Mouse (Mus musculus): Measurements from ENCODE around the gene Avpr2.

DNA sequence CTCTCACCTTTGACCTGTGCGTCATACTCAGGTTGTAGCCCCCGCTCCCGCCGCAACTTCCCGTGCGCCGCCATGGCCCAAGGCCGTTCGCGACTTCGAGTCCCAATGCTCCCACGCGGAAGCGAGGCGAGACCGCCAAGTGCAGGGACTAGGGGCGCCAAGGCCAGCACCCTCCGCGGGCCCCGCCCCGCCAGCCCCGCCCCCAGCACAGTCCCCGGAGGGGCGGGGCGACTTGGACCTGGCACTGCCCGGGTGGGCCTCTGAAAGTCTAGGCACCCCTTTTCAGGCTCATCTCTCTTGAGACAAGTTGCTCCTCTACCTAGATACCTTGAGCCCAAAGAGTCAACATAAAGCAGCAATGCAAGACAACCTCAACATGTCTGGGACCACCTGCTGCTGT is 19.3 kb downstream of the Avpr2 start:
- TF ChIP-seq CTCF (IDR thresholded peaks at IDR 0.05; ENCODE audit: extremely low read depth, insufficient read depth, insufficient read length, insufficient replicate concordance) (no peak), POLR2A (IDR thresholded peaks at IDR 0.05; ENCODE audit: low read depth, low read length) (peak; percentile 60)
